Mouse (Mus musculus): ENCODE measurements around the gene Pced1b.

The Pced1b gene

DNA sequence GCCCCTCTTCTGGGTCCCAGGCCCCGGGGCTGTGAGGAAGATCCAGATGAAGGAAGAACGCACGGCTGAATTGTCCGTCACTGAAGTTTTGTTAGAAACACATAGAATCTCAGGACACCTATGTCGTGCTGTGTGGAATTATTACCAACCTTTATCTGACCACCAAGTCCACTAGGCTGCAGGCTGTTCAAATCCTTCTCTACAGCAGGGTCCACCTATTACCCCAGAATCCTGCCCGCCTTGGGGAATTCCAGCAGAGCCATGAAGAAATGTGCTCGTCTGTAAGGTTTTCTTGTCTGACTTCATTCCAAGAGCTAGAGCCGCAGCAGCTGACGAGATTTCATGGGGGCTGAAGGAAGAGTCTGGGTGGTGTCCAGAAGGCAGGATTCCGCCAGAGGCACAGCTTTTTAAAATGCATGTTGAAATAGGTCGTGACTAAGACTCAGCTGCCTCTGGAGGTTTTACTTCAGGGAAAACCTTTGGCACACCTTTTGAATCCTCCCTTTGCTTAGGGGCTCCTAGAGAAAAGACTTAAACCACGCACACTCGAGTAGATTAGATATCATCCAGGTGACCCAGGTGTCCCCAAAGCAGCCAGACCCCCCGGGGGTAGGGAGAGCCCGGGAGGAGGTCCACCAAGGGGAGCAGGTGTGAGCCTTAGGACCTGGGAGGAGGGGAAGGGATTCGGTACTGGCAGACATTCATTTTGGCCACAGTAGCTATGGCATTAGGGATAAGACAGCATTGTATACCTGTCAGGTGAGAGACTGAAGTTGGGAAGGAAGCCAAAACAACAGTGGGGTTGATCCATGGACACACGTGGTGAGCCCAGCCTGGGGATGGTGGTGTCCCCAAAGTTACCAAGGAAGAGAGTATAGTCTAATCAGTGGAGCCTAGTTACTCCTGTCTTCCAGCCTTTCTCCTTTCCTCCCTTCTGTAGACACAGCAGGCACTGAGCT, 160.9 kb downstream of the Pced1b start:
- DNase-seq = no peak

DNA sequence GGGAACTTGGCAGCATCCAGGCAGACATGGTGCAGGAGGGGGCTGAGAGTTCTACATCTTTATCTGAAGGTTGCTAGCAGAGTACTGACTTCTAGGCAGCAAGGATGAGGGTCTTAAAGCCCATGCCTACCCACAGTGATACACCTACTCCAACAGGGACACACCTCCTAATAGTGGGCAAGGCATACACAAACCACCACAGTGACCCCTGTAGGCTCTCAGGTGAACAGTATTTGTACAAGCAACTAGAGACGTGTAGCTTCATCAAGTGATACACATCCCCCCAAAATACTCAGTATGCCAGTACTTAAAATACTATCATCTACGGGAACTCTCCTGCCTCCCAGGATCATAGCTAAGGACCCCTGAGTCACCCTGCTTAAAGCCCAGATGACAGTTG, 164.2 kb downstream of the Pced1b start:
- no peak for DNase-seq

DNA sequence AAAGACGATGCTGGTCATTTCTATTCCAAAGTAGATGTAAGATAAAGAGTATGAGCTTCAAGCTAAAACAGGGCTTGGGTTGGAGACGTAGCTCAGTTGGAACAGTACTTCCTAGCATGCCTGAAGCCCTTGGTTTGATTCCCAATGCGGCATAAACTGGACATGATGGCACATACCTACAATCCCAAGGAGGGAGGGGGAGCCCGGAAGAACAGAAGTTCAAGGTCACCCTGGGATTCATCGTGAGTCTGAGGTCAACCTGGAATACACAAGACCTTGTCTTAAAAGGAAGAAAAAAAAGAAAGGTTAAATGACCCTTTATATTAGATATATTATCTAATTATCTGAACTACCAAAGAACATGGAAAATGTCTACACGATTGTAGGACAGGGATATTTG, 164.8 kb downstream of the Pced1b start:
- DNase-seq = no peak

DNA sequence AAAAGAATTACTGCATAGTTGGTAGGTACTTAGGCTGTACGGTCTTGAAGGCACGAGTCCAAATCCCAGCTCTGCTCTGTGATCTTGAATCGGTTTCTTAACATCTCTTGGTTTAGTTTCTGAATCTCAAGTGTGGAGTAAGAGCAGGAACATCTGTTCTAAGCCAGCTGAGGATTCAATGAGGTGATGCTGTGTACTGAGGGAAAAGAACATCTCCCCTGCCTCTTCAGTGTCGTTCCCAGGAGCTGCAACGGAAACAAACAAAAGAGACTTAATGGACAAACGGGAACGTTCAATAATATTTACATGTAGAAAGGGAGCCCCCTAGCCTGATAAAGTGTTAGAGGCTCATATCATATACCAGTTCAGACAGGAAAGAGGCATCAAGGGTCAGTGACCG, 165.4 kb downstream of the Pced1b start:
- no peak for DNase-seq

DNA sequence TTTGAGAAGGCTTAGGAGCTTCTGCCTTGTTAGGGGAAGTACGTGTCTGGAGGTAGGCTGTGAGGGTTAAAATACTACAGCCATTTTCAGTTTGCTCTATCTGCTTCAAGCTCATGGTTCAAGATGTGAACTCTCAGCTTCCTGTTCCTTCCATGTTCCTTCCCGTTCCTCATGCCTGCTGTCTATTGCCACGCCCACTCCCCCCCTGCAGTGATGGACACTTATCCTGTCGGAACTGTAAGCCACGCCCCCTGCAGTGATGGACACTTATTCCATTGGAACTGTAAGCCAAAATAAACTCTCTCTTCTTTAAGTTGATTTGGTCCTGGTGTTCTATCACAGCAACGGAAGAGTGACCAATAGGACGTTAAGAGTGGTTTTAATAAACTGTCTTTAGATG, 166.0 kb downstream of the Pced1b start:
- no peak for DNase-seq

DNA sequence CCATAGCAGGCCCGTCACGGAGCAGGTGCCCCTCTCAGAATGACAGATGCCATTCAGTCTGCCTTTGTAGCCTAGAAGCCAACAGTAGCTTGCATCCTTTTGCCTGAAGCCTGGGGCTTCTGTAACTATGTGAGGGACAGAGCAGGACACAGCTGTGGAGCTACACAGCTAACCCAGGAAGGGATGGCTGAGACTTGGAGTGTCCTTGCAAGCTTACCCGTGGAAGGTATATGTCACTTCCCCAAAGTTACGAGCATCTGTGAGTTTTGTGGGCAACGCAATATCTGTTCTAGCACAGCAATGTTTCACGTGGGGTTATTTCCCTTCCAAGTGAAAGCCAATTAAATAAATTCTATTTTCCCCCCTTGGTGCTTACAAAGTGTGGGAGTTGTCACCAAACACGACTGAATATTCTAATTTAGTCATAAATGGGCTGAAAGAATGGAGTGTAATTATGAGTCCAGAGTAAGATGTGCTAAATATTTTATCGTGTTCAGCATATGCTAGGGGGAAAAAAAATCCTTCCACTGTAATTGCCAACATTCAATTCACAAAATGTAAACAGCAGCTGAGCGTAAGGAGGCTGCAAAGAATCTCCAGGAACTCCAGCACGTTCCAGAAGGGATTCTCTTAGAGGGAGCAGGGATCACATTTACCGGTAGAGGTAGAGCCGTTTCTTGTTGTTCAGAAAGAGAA, 168.0 kb downstream of the Pced1b start:
- no peak for DNase-seq

DNA sequence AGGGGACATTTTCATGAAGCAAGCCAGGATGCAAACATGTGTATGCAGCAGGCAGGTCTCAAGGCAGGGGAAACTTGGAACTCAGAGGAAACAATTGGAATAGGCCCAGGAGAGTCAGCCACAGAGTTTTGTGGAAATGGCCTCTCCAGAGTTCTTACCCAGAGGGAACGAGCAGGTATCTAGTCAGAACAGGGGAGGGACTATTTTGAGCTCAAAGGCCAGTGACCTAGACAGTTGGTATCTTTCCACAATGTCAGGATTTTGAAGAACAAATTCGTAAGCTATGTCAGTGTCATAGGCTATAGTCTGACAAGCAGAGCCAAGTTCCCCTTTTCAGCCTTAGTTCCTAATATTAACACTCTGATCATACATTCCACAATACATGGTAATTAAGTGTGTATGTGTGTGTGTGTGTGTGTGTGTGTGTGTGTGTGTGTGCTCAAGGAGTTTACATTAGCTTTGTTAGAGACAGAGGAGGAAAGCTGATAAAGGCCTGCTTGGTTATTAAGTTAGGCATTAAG, 168.6 kb downstream of the Pced1b start:
- DNase-seq = no peak

DNA sequence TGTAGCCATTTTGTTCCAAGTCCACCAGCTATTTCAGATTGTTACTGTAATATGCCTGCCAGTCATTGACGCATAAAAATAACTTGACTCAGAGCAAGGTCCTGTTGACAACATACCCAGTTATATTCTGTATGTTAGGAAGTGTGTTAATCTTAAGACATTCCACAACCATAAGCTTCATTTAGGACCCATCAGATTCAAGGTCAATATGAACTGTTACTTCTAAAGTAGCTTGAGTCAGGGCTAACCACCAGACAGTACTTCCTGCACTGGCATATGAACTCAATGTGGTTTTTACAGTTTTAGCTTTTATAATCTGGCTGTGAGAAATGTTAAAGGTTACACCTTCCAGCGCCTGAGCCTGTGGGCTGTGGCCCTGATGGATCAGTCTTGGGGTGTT, 173.4 kb downstream of the Pced1b start:
- no peak for DNase-seq

DNA sequence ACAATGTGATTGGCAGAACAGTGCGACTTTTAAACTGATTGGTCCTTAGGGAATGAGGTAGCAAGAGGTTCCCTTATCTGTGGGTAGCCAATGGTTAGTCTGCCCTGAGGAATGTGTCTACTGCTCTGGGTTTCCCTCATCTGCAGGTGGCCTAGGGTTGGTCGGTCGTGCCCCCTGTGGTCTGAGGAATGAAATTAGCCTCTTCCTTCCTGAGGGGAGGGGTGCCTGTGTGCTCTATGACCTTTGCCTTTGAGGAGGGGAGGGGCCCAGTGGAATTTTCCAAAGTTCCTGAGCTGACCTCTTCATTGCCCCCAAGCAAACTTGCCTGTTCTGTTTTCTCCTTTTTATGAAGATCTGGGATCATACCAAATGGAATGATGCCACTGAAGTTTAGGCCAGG, 174.6 kb downstream of the Pced1b start:
- DNase-seq = no peak

DNA sequence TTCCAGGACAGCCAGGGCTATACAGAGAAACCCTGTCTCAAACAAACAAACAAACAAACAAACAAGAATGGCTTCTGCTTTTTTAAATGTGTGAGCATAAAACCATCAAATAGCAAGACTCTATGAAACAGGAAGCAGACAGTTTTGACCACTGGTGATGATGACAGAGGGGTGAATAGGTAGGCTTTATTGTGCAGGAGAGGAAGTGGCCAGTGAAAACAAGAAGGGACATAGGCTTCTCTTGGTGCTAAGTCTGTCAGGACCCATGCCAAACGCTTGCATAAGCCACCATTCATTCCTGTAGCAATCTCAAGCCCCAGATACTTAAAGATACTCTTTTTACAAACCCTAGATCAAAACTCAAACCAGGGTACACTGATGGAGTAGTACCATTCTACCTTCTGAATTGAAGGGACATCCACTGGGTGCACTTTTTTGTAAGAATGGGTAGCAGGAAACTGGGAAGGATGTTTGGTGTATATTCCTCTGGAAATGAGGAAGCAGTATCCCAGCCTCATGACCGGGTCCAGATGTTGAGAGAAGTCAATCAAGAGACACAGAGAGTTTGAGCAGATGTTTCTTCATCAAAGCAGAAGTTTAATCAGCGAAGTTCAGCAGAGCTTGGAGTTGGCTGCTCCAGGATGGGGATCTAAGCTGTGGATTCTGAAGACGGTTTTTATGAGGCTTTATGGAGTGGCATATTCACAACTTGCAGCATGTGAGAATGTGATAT, 175.5 kb downstream of the Pced1b start:
- DNase-seq = no peak

DNA sequence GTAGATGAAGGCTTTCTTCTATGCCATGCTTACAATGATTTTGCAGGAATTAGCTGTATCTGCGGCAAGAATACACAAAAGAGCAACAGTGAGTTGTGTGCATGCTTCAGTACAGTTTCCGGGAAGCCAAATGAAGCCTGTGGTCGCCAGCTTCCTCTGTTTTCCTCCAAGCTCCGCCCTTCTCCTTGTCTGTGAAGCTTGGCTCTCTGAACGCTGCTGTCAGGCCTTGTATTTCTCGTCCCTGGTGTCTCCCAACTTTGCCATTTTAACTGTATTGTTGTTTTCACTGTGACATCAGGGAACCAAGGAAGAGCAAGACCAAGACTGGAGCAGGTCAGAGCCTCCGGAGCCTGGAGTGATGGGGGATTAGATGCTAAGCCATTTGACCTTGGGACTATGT, 177.5 kb downstream of the Pced1b start:
- peak; percentile 76 for DNase-seq

DNA sequence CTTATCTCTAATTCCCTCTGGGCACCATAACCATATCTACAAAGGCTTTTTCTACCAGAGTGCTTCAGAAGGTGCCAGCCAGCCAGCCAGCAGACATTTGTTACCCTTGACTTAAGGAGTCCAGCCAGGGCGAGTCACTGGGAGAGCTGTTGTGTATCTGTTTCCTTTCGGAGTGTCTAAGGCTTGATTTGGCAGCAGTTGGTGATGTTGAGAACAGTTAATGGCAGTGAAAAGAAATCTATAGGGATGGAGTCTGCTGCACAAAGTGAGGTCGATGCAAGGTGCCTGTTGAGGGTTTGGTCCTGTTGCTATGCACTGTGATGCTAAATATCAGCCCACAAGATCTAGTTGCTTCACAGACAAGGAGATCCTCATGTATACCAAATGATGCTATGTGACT, 178.1 kb downstream of the Pced1b start:
- DNase-seq = peak; percentile 9

DNA sequence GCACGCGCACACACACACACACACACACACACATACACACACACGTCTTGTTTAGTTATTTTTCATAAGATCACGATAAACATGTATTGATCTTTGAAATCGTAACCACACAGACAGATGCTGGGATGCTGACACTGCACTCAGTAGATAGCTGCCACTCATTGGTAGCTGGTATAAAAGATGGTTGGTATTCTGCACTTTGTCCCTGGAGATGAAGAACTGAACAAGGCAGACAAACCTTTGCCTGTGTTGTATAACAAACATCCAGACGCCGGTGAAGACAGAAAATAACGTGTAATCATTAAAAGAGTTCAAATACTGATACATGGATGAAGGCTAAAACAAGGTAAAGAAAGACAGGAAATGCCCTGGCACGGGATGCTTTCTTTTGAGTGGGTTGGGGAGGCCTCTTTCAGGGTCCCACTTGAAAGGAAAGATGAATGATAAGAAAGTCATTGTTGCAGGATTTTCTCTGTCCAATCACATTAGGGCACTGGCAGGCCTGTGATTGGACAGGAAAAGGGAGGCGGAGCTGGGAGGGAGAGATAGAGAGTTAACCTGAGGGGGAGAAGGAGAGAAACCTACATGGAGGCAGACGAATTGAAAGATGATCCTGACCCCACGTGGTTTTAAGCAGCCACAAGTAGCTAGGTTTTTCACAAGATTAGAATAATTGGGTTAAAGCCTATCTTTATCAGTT, 182.4 kb downstream of the Pced1b start:
- peak; percentile 13 for DNase-seq

DNA sequence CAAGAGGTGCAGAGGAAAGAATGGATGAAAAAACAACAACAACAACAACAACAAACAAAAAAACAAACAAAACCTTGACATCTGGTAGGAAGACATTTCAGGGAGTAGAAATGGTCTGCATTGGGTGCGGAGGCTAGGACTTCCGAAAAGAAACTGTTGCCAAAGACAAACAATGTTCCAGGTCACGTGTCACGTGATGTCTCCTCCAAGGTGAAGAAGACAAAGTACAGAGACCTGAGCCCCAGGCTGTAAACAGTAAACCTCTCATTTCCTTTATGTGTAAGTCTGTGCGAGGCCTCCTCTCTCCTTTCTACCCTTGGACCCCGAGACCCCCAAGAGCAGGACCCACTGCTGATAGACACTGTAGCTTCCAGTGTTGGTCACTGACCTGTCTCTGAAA, 184.6 kb downstream of the Pced1b start:
- no peak for DNase-seq

DNA sequence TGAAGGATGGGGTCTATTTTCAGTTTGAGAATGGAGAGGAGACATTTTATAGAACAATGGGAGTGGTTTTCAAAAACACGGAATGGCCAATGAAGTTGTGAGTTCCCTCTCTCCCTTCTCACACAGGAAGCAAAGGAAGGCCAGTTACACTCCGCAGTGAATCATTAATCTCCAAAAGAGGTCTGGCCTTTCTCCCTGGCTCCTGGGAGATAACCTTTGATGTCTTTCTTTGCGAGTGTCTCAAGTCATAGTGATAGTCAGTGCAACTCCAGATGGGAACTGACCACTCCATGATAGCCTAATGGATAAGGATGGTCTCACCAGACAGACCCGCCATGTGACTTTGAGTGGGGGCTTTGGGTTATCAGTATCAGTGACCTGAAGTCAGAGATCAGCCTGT, 185.3 kb downstream of the Pced1b start:
- DNase-seq = no peak

Data from thymus, postnatal 14 days (tissue).